Comparison of ENCODE assay signal across 28 mouse cellular contexts in genomic region chr17:56962642-56963405, GRCm38 (mm10). TPM values are rescaled to one million over a fixed set of nuclear protein-coding genes. Genes with fewer than 3 reads are reported as not detected.
A peak's percentile ranks its signal among the peaks of the same experiment; 100 is the strongest.
DNase-seq lines count a peak whose midpoint lies in the region; ATAC-seq and TF ChIP-seq lines count a peak whose summit lies in the region.
"Had no signal": no experiment of that assay in that cellular context is flagged by ENCODE, and none has a peak within 500 bp of the region (broad histone marks: within the 10 kb centered on the region; RNA-seq: fewer than 3 reads in every experiment).

No protein-coding gene starts in this region.

- no peak overlapping the region for H3K4me3 ChIP-seq in heart, embryonic 10.5 days
- 0 out of 2 replicates have a peak overlapping the region, but pooled peaks have one; percentile 13 for H3K4me3 ChIP-seq in E14TG2a.4 (replicated peaks; ENCODE audit: low read length)
- no peak overlapping the region for H3K4me3 ChIP-seq in stomach, postnatal 0 days (ENCODE audit: low read depth, low read length)
- H3K4me3 ChIP-seq: embryonic facial prominence, embryonic 12.5 days; forebrain, embryonic 13.5 days; heart, embryonic 12.5 days; hindbrain, embryonic 15.5 days had no signal

- ATAC-seq in stomach, postnatal 0 days (ENCODE audit: low FRiP score, low TSS enrichment): peak; percentile 62; the same call in 1 of the 2 replicates
- no peak for ATAC-seq in megakaryocyte-erythroid progenitor cell, adult 5-6 weeks (replicated peaks; ENCODE audit: low FRiP score, low TSS enrichment, poor library complexity, severe bottlenecking)
- ATAC-seq: CD4-positive, CD25-positive, alpha-beta regulatory T cell, adult 4 months; forebrain, embryonic 13.5 days; forebrain, postnatal 0 days; inflammation-experienced regulatory T-cells, adult 6 months; Patski had no signal

- DNase-seq in heart, embryonic 10.5 days (ENCODE audit: low spot score): peak; percentile 31
- DNase-seq in heart, adult 8-10 months (ENCODE audit: low spot score): no peak
- DNase-seq in ZHBTc4 (ENCODE audit: low read depth, low spot score): peak; percentile 26
- DNase-seq in stomach, postnatal 0 days (ENCODE audit: low spot score): no peak
- no peak for DNase-seq in spleen, postnatal 4 days (ENCODE audit: low spot score in 2 of 2)
- DNase-seq: adrenal gland, adult 8-10 months; B cell, adult 2 months; cerebellum, adult 11 months; cerebellum, adult 8-10 months; cerebellum, postnatal 25 days; forebrain, postnatal 0 days; gastrocnemius, postnatal 14 days; heart, adult 18-20 months; kidney, adult 8-10 months had no signal

- TF ChIP-seq EP300 in stomach, postnatal 0 days (optimal IDR thresholded peaks at IDR 0.05): no peak

- WGBS in heart, embryonic 10.5 days: 69% methylated on average over 5 of the region's 5 CpGs
- 61% methylated on average over 5 of the region's 5 CpGs for WGBS in stomach, postnatal 0 days

- TF ChIP-seq CTCF in E14TG2a.4 (conservative IDR thresholded peaks at IDR 0.05; ENCODE audit: low read length): no peak
- no peak for TF ChIP-seq CTCF in stomach, postnatal 0 days (IDR thresholded peaks at IDR 0.05; ENCODE audit: low read depth)

- H3K4me2 ChIP-seq in stomach, postnatal 0 days (replicated peaks; ENCODE audit: low read depth): no peak overlapping the region
- H3K4me2 ChIP-seq: embryonic facial prominence, embryonic 12.5 days; forebrain, embryonic 13.5 days; heart, embryonic 12.5 days; hindbrain, embryonic 15.5 days had no signal

- H3K9me3 ChIP-seq in heart, embryonic 10.5 days: no peaks in the 10 kb centered on the region
- no peaks in the 10 kb centered on the region for H3K9me3 ChIP-seq in E14TG2a.4 (ENCODE audit: low read length)
- no peaks in the 10 kb centered on the region for H3K9me3 ChIP-seq in stomach, postnatal 0 days (ENCODE audit: control insufficient read depth, low read length)
- H3K9me3 ChIP-seq: embryonic facial prominence, embryonic 12.5 days; forebrain, embryonic 13.5 days; hindbrain, embryonic 15.5 days had no signal

- no peak overlapping the region for H3K27ac ChIP-seq in heart, embryonic 10.5 days
- no peak overlapping the region for H3K27ac ChIP-seq in stomach, postnatal 0 days (replicated peaks)
- H3K27ac ChIP-seq: embryonic facial prominence, embryonic 12.5 days; forebrain, embryonic 13.5 days; hindbrain, embryonic 15.5 days had no signal

- H3K36me3 ChIP-seq in heart, embryonic 10.5 days: no peaks in the 10 kb centered on the region
- H3K36me3 ChIP-seq in E14TG2a.4 (ENCODE audit: insufficient read depth, low read length): no peaks in the 10 kb centered on the region
- H3K36me3 ChIP-seq in stomach, postnatal 0 days (ENCODE audit: control insufficient read depth, insufficient read depth, low read length): no peaks in the 10 kb centered on the region
- H3K36me3 ChIP-seq: embryonic facial prominence, embryonic 12.5 days; heart, embryonic 12.5 days; hindbrain, embryonic 15.5 days had no signal

- no peaks in the 10 kb centered on the region for H3K4me1 ChIP-seq in heart, embryonic 10.5 days
- peaks cover 52% of the 10 kb centered on the region for H3K4me1 ChIP-seq in E14TG2a.4 (replicated peaks; ENCODE audit: low read depth, low read length)
- no peaks in the 10 kb centered on the region for H3K4me1 ChIP-seq in stomach, postnatal 0 days (replicated peaks; ENCODE audit: control insufficient read depth, insufficient read depth)
- H3K4me1 ChIP-seq: embryonic facial prominence, embryonic 12.5 days; forebrain, embryonic 13.5 days; heart, embryonic 12.5 days; hindbrain, embryonic 15.5 days had no signal

- H3K9ac ChIP-seq in stomach, postnatal 0 days (ENCODE audit: low read length): no peak overlapping the region
- H3K9ac ChIP-seq: embryonic facial prominence, embryonic 12.5 days; forebrain, embryonic 13.5 days; forebrain, postnatal 0 days; heart, embryonic 12.5 days; hindbrain, embryonic 15.5 days had no signal

- peaks cover 5% of the 10 kb centered on the region; the same call in 1 of the 2 replicates for H3K27me3 ChIP-seq in heart, embryonic 10.5 days (ENCODE audit: insufficient read depth, poor library complexity, severe bottlenecking)
- H3K27me3 ChIP-seq in E14TG2a.4 (ENCODE audit: insufficient read depth, low read length): 0 out of 2 replicates have a peak, but pooled peaks cover 3% of the 10 kb centered on the region
- no peaks in the 10 kb centered on the region for H3K27me3 ChIP-seq in stomach, postnatal 0 days (ENCODE audit: control insufficient read depth, insufficient read depth, low read length)
- H3K27me3 ChIP-seq: embryonic facial prominence, embryonic 12.5 days; forebrain, embryonic 13.5 days; hindbrain, embryonic 15.5 days had no signal

RNA-seq across cellular contexts. Expression of gene Acer1, which starts 19.1 kb away (rescaled TPM):
- not detected in 2 replicates for polyA plus RNA-seq in heart, embryonic 10.5 days (2016; fragmentation: Nextera tagmentation; extraction: Ambion mirVana)
- not detected for total RNA-seq in heart, adult 8-10 months (2022)
- 13.5 and 15.8 TPM in 2 replicates for polyA plus RNA-seq in stomach, postnatal 0 days (2015; fragmentation: Nextera tagmentation; extraction: Ambion mirVana)
- not detected in 2 replicates for total RNA-seq in megakaryocyte-erythroid progenitor cell, adult 5-6 weeks (2014; fragmentation: Nextera tagmentation)
- total RNA-seq in megakaryocyte-erythroid progenitor cell, adult 5-6 weeks (2017): not detected in 2 replicates
- total RNA-seq: forebrain, postnatal 0 days; gastrocnemius, adult 18-20 months; gastrocnemius, postnatal 14 days; heart, adult 18-20 months; heart, postnatal 25 days had no signal
- polyA plus RNA-seq: brain, embryonic 14.5 days; cortical plate, adult 2 months; embryonic facial prominence, embryonic 12.5 days; forebrain, embryonic 13.5 days; forebrain, postnatal 0 days; heart, embryonic 12.5 days; hindbrain, embryonic 11.5 days; hindbrain, embryonic 15.5 days; inflammation-experienced regulatory T-cells, adult 6 months; Patski had no signal

RNA-seq across cellular contexts. Expression of gene Clpp, which starts 27.3 kb away (rescaled TPM):
- polyA plus RNA-seq in heart, embryonic 10.5 days (2016; fragmentation: Nextera tagmentation; extraction: Ambion mirVana): 144 and 165 TPM in 2 replicates
- total RNA-seq in heart, adult 8-10 months (2022): 10 to 100 TPM; 77.9 to 82.7 (median 80.2) TPM
- polyA plus RNA-seq in stomach, postnatal 0 days (2015; fragmentation: Nextera tagmentation; extraction: Ambion mirVana): 87.0 and 88.6 TPM in 2 replicates
- total RNA-seq in megakaryocyte-erythroid progenitor cell, adult 5-6 weeks (2014; fragmentation: Nextera tagmentation): 89.2 and 116 TPM in 2 replicates
- total RNA-seq in megakaryocyte-erythroid progenitor cell, adult 5-6 weeks (2017): 83.2 and 135 TPM in 2 replicates

RNA-seq across cellular contexts. Expression of gene Mllt1, which starts 27.6 kb away (rescaled TPM):
- 42.3 and 46.0 TPM in 2 replicates for polyA plus RNA-seq in heart, embryonic 10.5 days (2016; fragmentation: Nextera tagmentation; extraction: Ambion mirVana)
- total RNA-seq in heart, adult 8-10 months (2022): 10 to 100 TPM; 23.3 to 26.9 (median 26.4) TPM
- 13.7 and 15.3 TPM in 2 replicates for polyA plus RNA-seq in stomach, postnatal 0 days (2015; fragmentation: Nextera tagmentation; extraction: Ambion mirVana)
- 24.1 and 33.2 TPM in 2 replicates for total RNA-seq in megakaryocyte-erythroid progenitor cell, adult 5-6 weeks (2014; fragmentation: Nextera tagmentation)
- 12.2 and 17.3 TPM in 2 replicates for total RNA-seq in megakaryocyte-erythroid progenitor cell, adult 5-6 weeks (2017)

RNA-seq across cellular contexts. Expression of gene Alkbh7, which starts 34.3 kb away (rescaled TPM):
- 49.6 and 59.7 TPM in 2 replicates for polyA plus RNA-seq in heart, embryonic 10.5 days (2016; fragmentation: Nextera tagmentation; extraction: Ambion mirVana)
- 10 to 100 TPM; 68.0 to 76.3 (median 74.3) TPM for total RNA-seq in heart, adult 8-10 months (2022)
- 28.7 and 32.5 TPM in 2 replicates for polyA plus RNA-seq in stomach, postnatal 0 days (2015; fragmentation: Nextera tagmentation; extraction: Ambion mirVana)
- total RNA-seq in megakaryocyte-erythroid progenitor cell, adult 5-6 weeks (2014; fragmentation: Nextera tagmentation): 25.2 and 26.4 TPM in 2 replicates
- total RNA-seq in megakaryocyte-erythroid progenitor cell, adult 5-6 weeks (2017): 19.1 and 25.8 TPM in 2 replicates

RNA-seq across cellular contexts. Expression of gene Pspn, which starts 37.0 kb away (rescaled TPM):
- 0.53 TPM in 1 of 2 replicates, not detected in the other for polyA plus RNA-seq in heart, embryonic 10.5 days (2016; fragmentation: Nextera tagmentation; extraction: Ambion mirVana)
- total RNA-seq in heart, adult 8-10 months (2022): not detected
- not detected in 2 replicates for polyA plus RNA-seq in stomach, postnatal 0 days (2015; fragmentation: Nextera tagmentation; extraction: Ambion mirVana)
- not detected in 2 replicates for total RNA-seq in megakaryocyte-erythroid progenitor cell, adult 5-6 weeks (2014; fragmentation: Nextera tagmentation)
- 4.6 TPM in 1 of 2 replicates, not detected in the other for total RNA-seq in megakaryocyte-erythroid progenitor cell, adult 5-6 weeks (2017)
- total RNA-seq: forebrain, postnatal 0 days; gastrocnemius, adult 18-20 months; gastrocnemius, postnatal 14 days; heart, adult 18-20 months; heart, postnatal 25 days had no signal
- polyA plus RNA-seq: CD4-positive, CD25-positive, alpha-beta regulatory T cell, adult 4 months; cortical plate, adult 2 months; embryonic facial prominence, embryonic 12.5 days; forebrain, embryonic 13.5 days; forebrain, postnatal 0 days; hindbrain, embryonic 11.5 days had no signal

Comparison
In these comparisons a context has a peak if more than half of its experiments do, and no peak if none do; other contexts are left out.
1. DNase-seq: peak in heart, embryonic 10.5 days (single experiment) and ZHBTc4 (single experiment); none in heart, adult 8-10 months (single experiment), stomach, postnatal 0 days (single experiment) and spleen, postnatal 4 days (0 of 2).